Mouse (Mus musculus) thymus, adult 2 months (tissue): ENCODE results near the gene Pde10a.

Experiments used
- CTCF ChIP-seq: fragments of 200-500 bp; IDR thresholded peaks from 2 replicates; pipeline ENCODE4 v1.5.1; 2012; ENCODE audit warnings: mild to moderate bottlenecking, control low read depth, low read length, moderate library complexity, borderline replicate concordance; ENCODE audit not compliant: control insufficient read depth, poor library complexity, insufficient read depth; ENCODE audit errors: extremely low read depth
- POLR2A ChIP-seq: fragments of 200-500 bp; IDR thresholded peaks from 2 replicates; pipeline ENCODE4 v1.6.1; 2012; ENCODE audit warnings: mild to moderate bottlenecking, low read length, control low read depth, moderate library complexity; ENCODE audit not compliant: control insufficient read depth, poor library complexity, insufficient read depth; ENCODE audit errors: extremely low read depth

DNA sequence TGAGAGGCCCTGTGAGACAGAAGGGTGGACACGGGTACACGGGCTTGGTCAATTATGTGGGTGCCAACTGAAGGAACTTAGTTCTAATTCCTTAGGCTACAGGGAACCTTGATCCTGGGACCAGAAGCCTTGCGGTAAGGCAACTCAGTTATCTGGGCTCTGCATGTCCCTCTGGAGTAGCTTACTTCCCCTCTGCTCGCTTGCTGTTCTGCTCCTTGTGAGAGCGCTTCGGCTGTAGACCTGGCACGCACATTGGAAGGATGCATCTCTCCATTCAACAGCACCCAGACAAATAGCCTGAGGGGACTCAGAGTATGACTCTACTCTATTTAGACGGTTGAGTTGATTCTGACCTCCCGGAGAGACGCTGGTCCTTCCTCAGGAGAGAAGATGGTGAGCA, 344.1 kb downstream of the Pde10a start:
- no peak for TF ChIP-seq POLR2A
- no peak for TF ChIP-seq CTCF
